Mouse (Mus musculus): ENCODE measurements around the gene Mmaa. TPM values are rescaled to one million over a fixed set of nuclear protein-coding genes. Genes with fewer than 3 reads are reported as not detected.
A peak's percentile ranks its signal among the peaks of the same experiment; 100 is the strongest.

Mmaa gene
- total RNA-seq (2021), result 10 to 100 TPM; 15.3 to 15.8 TPM
- long read RNA-seq, experiment 1, full-length matches to known transcripts, result 11 of 32 reads
- long read RNA-seq, experiment 1, partial matches to known transcripts, result 16 of 32 reads
- long read RNA-seq, experiment 1, other reads (novel, unspliced or antisense), result 5 of 32 reads
- long read RNA-seq, experiment 2, full-length matches to known transcripts, result 9 of 34 reads
- long read RNA-seq, experiment 2, partial matches to known transcripts, result 16 of 34 reads
- long read RNA-seq, experiment 2, other reads (novel, unspliced or antisense), result 9 of 34 reads

GRCm38 (mm10) chr8:79294610-79295275 lies at the start of gene Mmaa:
Mmaa (minus strand) TSS chr8:79294937.
- peak; percentile 99 for DNase-seq
- intact Hi-C loops (cut with DNase I; ENCODE audit: low total_unique reads), result no loop called here

GRCm38 (mm10) chr8:79341236-79341635 lies 46.5 kb upstream of the Mmaa start:
- DNase-seq, result no peak
- intact Hi-C loops (cut with DNase I; ENCODE audit: low total_unique reads), result loop anchor here (10.0 kb wide), 1 partner anchor 154 kb away; no protein-coding TSS in a partner anchor

- intact Hi-C loops (cut with DNase I; ENCODE audit: low total_unique reads), result no loop called here
- peak; percentile 48 for DNase-seq
Measured at GRCm38 (mm10) chr8:79339555-79339954, 44.8 kb upstream of the Mmaa start.

- intact Hi-C loops (cut with DNase I; ENCODE audit: low total_unique reads), result no loop called here
- no peak for DNase-seq
Measured at GRCm38 (mm10) chr8:79338619-79339018, 43.9 kb upstream of the Mmaa start.

GRCm38 (mm10) chr8:79332109-79332900 lies 37.6 kb upstream of the Mmaa start:
- DNase-seq, result no peak

GRCm38 (mm10) chr8:79331571-79331970 lies 36.8 kb upstream of the Mmaa start:
- intact Hi-C loops (cut with DNase I; ENCODE audit: low total_unique reads), result no loop called here
- DNase-seq, result no peak

More at GRCm38 (mm10) chr8:79332109-79332900, 37.6 kb upstream of the Mmaa start:
- intact Hi-C loops (cut with DNase I; ENCODE audit: low total_unique reads), result no loop called here

- no peak for DNase-seq
- intact Hi-C loops (cut with DNase I; ENCODE audit: low total_unique reads), result no loop called here
Measured at GRCm38 (mm10) chr8:79331017-79331416, 36.3 kb upstream of the Mmaa start.

GRCm38 (mm10) chr8:79329735-79330134 lies 35.0 kb upstream of the Mmaa start:
- intact Hi-C loops (cut with DNase I; ENCODE audit: low total_unique reads), result no loop called here
- DNase-seq, result no peak

- intact Hi-C loops (cut with DNase I; ENCODE audit: low total_unique reads), result no loop called here
- no peak for DNase-seq
Measured at GRCm38 (mm10) chr8:79329182-79329581, 34.4 kb upstream of the Mmaa start.

GRCm38 (mm10) chr8:79325510-79325909 lies 30.8 kb upstream of the Mmaa start:
- intact Hi-C loops (cut with DNase I; ENCODE audit: low total_unique reads), result no loop called here
- DNase-seq, result no peak

GRCm38 (mm10) chr8:79324928-79325327 lies 30.2 kb upstream of the Mmaa start:
- intact Hi-C loops (cut with DNase I; ENCODE audit: low total_unique reads), result no loop called here
- DNase-seq, result no peak

- DNase-seq, result no peak
- intact Hi-C loops (cut with DNase I; ENCODE audit: low total_unique reads), result no loop called here
Measured at GRCm38 (mm10) chr8:79324036-79324435, 29.3 kb upstream of the Mmaa start.

GRCm38 (mm10) chr8:79323121-79323520 lies 28.4 kb upstream of the Mmaa start:
- DNase-seq, result no peak
- intact Hi-C loops (cut with DNase I; ENCODE audit: low total_unique reads), result no loop called here

GRCm38 (mm10) chr8:79310801-79311200 lies 16.1 kb upstream of the Mmaa start:
- intact Hi-C loops (cut with DNase I; ENCODE audit: low total_unique reads), result no loop called here
- no peak for DNase-seq

GRCm38 (mm10) chr8:79305941-79306340 lies 11.2 kb upstream of the Mmaa start:
- intact Hi-C loops (cut with DNase I; ENCODE audit: low total_unique reads), result no loop called here
- no peak for DNase-seq

GRCm38 (mm10) chr8:79301548-79301947 lies 6.8 kb upstream of the Mmaa start:
- intact Hi-C loops (cut with DNase I; ENCODE audit: low total_unique reads), result loop anchor here (5.0 kb wide), 1 partner anchor 191 kb away; no protein-coding TSS in a partner anchor
- DNase-seq, result no peak

- DNase-seq, result peak; percentile 26
- intact Hi-C loops (cut with DNase I; ENCODE audit: low total_unique reads), result loop anchor here (2.0 to 5.0 kb wide), 2 partner anchors 193 to 283 kb away; no protein-coding TSS in a partner anchor
Measured at GRCm38 (mm10) chr8:79299704-79300103, 5.0 kb upstream of the Mmaa start.

GRCm38 (mm10) chr8:79297763-79298162 lies 3.0 kb upstream of the Mmaa start:
- intact Hi-C loops (cut with DNase I; ENCODE audit: low total_unique reads), result loop anchor here (2.0 kb wide), 1 partner anchor 285 kb away; no protein-coding TSS in a partner anchor
- peak; percentile 75 for DNase-seq

- DNase-seq, result no peak
- intact Hi-C loops (cut with DNase I; ENCODE audit: low total_unique reads), result no loop called here
Measured at GRCm38 (mm10) chr8:79295276-79296105, 754 bp upstream of the Mmaa start.
